Mouse (Mus musculus) gastrocnemius, adult 8-10 months (tissue): ENCODE data around the gene Odf3l1. TPM values are rescaled to one million over a fixed set of nuclear protein-coding genes. Genes with fewer than 3 reads are reported as not detected.
A peak's percentile ranks its signal among the peaks of the same experiment; 100 is the strongest.
"Not testable (repeated sequence)": the region's sequence is repeated elsewhere in the genome, so short reads cannot be mapped to it uniquely, and the experiment has no call there.

ENCODE experiments used
- DNase-seq, 2 experiments: peaks; one replicate each; pipeline ENCODE4 v3.0.0; 2022; ENCODE audit warnings: low spot score in 2 of 2
- total RNA-seq, 4 experiments: library from RNA; stranded (reverse); gene quantifications; 2 replicates each; pipeline ENCODE4 v1.2.4; 2022

The Odf3l1 gene
- total RNA-seq = under 1 TPM in 1 of 4 experiments, not detected in 3; 0.27 TPM

DNA sequence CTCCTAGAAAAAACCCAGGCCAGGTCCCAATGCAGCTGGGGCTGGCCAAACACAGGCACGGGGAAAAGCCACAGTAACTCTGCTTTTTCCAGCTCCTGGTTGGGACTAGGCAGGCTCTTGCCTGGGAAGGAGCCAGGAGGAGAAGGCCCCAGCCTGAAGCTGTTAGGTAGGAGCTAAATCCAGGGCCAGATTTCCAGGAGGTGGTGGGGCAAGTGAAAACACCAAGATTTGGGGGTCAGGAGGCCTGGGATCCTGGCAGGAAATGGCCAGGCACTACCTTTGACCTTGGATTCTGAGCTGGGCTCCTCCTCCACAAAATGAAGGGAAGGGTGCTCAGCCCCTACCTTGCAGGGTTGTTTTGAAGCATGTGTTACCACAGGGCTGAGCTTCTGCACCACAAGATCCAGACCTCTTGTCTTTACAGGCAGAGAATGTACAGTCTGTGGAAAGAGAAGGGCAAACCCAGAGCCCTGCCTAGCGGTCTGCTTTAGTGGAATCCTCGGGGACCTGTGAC is at the start of gene Odf3l1:
TSS of gene Odf3l1 (minus strand) at position 464 of the 514 bp plus-strand sequence.
- no peak for DNase-seq

- no peak for DNase-seq
These were observed 49.5 kb upstream of the Odf3l1 start for GRCm38 (mm10) chr9:56913991-56914390.

GRCm38 (mm10) chr9:56911017-56911416 is 46.5 kb upstream of the Odf3l1 start:
- no peak for DNase-seq

DNA sequence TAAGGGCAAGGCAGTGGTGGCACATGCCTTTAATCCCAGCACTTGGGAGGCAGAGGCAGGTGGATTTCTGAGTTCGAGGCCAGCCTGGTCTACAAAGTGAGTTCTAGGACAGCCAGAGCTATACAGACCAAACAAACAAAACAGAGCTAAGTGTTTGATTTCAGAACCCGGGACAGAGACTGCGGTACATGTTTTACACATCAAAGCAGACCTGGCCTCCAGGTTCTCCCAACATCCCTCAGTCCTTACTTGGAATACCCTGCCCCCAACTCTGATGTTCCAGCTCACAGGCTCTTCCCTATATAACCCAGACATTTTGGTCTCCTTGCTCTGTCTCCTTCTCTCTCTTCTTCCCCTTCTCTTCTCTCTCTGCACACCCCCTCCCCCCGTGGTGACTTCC is 45.5 kb upstream of the Odf3l1 start:
- DNase-seq = not testable (repeated sequence)

DNA sequence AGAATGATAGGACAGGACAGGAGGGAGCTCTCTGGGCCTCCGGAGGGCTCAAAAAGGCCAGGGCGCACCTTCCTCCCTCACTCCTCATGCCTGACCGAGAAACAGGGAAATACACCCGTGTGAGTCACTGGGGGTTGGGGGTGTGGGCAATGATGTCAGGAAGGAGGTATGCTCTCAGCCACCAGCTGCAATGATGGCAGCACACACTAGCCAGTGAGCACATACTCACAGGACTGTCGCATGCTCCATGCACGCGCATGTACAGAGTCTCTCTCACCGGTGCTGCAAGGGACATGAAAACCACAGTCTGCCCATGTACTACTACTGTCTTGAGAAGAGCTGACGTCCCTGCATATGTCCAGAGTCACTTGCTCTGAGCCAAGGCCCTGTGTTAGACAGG is 43.1 kb upstream of the Odf3l1 start:
- no peak for DNase-seq

DNA sequence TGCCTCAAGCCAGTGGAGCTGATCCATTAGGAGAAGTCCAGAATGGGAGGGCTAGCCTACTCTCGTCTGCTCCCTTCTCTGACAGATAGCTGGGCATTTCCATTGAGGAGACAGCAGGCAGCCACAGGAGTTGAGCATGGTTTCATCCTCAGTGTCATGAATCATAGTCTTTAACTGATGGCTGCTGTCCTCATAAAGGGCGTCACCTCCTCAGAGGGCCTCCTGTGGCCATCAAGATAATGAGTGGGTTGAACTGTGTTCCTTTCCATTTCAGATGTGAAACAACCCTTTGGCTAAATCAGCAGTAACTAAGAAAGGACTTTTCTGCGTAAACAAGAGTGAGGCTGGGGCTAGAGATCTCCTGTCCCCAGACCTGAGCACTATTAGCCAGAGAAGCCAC is 39.2 kb upstream of the Odf3l1 start:
- no peak for DNase-seq

DNA sequence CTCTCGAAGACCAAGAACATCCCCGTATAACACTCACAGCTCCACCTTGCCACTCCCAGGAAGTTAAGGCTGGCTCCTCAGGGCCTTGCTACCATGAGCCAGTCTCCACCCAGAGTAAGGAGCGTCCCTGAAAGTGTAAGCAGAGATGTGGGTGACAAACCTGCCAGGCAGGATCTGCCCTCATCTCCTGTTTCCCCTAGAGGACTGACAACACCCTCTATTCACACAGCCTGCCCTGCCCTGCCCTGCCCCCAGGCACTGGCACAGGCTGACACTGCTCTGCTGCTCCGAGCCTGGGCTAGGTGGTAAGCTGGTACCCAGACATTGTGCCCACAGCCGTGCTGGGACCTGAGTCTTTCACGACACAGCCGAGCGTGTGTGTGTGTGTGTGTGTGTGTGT is 36.7 kb upstream of the Odf3l1 start:
- DNase-seq = no peak

DNA sequence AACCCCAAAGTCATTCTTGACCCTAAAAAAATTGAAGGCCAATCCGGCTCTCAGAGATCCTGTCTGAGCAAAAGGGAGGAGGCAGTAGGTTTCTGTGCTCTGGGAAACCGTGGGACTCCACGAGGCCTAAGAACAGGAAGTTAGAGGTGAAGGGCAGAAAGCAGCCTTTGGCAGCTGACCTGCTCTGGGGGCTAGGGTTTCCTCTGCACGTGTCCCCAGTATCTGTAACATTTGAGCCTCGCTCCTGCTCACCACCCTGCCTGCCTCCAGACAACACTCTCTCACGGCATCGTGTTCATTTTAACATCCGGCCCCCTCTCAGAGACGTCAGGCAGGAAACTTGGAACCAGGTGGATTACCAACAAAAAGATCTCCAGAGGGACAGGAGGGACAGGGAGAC is 36.1 kb upstream of the Odf3l1 start:
- no peak for DNase-seq

DNA sequence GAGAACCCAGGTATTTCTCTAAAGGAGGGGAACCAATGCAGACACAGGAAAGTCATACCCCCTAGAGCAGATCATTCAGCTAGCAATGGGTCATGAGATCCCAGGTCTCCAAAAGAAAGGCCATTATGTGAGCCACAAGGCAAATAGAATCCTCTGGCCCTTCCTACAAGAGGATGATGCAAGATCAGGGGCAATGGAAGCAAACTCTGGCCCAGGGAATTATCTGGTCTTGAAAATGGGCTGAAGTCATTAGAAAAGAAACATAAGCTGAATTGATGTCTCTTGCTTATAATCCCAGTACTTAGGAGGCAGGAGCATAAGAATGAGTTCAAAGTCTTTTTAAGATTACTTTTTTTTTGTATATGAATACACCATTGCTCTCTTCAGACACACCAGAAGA is 35.6 kb upstream of the Odf3l1 start:
- no peak for DNase-seq

- DNase-seq = no peak
These were observed 34.9 kb upstream of the Odf3l1 start for GRCm38 (mm10) chr9:56899409-56899808.

GRCm38 (mm10) chr9:56896779-56897178 is 32.3 kb upstream of the Odf3l1 start:
- DNase-seq = no peak

DNA sequence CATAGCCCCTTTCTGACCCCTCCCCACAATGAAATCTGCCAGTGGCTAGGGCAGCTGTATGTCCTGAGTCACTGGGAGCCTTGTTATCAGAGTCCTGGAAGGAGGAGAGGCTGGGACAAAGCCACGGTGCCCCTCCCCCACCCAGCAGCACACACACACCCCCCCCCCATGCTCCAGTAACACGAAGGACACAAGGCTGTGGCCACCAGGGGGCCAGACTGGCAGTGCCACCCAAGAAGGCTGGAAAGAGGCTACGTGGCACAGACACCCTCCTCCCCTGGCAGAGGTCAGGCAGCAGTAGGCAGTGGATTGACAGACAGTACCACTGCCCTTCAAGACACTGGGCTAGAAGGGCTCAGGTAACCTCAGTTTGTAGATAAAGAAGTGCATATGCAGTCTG is 29.5 kb upstream of the Odf3l1 start:
- no peak for DNase-seq

DNA sequence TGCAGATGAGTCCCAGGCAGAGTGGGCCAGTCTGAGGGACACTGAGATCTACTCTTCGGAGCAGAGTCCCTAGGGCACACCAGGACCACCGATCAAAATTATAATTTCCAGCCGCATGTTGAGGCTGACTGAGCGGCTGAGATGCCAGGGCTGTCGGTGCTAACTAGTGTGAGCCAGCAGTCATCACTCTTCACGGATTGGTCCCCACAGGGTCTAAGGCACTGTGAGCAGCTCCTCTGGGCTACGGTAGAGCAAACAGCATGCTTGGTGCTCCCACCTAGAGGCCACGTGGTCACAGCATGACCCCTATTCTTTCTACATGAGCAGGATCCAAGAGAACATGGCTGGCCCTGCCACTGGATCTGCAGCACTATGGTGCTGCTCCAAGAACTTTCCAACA is 28.8 kb upstream of the Odf3l1 start:
- no peak for DNase-seq

DNA sequence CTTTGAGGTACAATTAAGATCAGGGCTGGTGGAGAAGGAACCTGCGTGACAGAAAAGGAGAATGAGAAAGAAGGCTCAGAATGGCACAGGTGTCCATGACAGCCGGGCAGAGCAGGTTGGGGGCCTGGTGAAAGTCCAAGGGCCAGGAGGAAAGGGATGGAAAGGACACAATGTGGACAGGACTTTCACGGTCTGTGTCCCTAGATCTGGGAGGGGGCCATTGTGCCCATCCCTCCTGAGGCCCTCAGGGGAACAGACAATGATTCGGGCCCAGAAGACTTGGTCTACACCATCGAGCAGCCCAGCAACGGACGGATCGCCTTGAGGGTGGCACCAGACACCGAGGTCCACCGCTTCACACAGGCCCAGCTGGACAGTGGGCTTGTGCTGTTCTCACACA is 27.6 kb upstream of the Odf3l1 start:
- no peak for DNase-seq

DNA sequence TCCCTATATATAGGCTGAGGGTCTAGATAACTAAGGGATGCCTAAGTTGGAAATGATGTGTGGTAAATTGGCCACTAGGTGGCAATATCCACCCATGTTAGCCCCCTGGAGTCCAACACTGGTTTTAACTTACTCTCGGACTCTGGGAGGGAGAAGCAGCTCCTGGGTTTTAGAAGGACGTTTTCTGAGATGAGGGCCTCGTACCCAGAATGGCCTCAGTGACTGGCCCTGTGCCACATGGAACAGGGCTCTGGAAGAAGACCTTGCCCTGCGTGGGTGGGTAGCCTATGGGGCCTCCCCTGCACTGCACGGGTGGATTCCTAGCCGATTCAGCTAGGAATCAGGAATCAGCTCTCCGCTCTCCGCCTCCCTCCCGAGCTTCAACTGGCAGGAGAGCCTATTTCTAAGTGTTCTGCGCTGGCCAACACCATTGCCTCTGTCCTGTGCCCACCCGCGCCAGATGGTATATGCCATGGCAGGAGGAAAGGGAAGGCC is 27.1 kb upstream of the Odf3l1 start:
- peak in 1 of 2 experiments; percentile 44 for DNase-seq

DNA sequence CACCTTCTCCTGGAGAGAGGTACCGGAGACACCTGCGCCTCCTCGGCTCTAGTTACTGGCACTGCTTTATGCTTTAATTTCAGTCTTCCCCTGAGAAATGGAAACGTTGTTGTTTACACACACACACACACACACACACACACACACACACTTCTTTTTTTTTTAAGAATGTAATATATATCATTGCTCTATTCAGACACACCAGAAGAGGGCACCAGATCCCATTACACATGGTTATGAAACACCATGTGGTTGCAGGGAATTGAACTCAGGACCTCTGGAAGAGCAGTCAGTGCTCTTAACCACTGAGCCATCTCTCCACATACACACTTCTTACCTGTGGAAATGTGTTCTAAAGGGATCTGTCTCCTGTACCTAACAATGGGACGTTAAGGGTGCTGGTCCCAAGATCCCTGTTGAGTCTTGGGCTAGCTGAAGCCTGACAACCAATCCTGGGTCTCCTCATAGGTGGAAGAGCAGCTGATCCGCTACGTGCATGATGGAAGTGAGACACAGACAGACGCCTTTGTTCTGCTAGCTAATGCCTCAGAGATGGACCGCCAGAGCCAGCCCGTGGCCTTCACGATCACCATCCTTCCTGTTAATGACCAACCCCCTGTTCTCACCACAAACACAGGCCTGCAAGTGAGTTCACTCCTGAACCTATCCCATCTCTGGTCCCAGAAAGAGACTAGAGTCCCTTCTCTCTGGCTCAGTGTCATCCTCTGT is 26.2 kb upstream of the Odf3l1 start:
- DNase-seq = no peak

GRCm38 (mm10) chr9:56889817-56890216 is 25.3 kb upstream of the Odf3l1 start:
- DNase-seq = peak in 1 of 2 experiments; percentile 55

- no peak for DNase-seq
These were observed 23.1 kb upstream of the Odf3l1 start for GRCm38 (mm10) chr9:56887581-56887980.

- DNase-seq = no peak
These were observed 22.1 kb upstream of the Odf3l1 start for GRCm38 (mm10) chr9:56886601-56887000.

GRCm38 (mm10) chr9:56886113-56886512 is 21.6 kb upstream of the Odf3l1 start:
- no peak for DNase-seq

- DNase-seq = no peak
These were observed 19.8 kb upstream of the Odf3l1 start for GRCm38 (mm10) chr9:56884328-56884727.

DNA sequence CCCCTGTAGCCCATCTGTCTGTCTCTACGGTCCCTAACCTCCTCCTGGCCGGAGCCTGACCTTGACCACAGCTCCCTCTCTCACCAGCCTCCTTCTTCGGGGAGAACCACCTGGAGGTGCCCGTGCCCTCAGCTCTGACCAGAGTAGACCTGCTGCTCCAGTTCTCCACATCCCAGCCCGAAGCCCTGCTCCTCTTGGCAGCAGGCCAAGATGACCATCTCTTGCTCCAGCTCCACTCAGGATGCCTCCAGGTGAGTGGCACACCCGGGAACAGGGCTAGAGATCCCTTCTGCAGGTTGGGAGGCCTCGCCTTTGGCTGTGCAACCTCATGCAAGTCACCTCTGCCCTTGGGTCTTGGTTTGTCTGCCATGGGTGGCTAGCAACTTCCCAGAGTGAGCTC is 19.0 kb upstream of the Odf3l1 start:
- DNase-seq = no peak

GRCm38 (mm10) chr9:56882818-56883217 is 18.3 kb upstream of the Odf3l1 start:
- peak in 1 of 2 experiments; percentile 63 for DNase-seq
